Mouse (Mus musculus): ENCODE data around the gene Syn3.

Gene Syn3

GRCm38 (mm10) chr10:86376392-86377185 lies 122.1 kb downstream of the Syn3 start:
- ATAC-seq (ENCODE audit: insufficient number of reproducible peaks, low FRiP score, low TSS enrichment): no peak

- ATAC-seq (ENCODE audit: insufficient number of reproducible peaks, low FRiP score, low TSS enrichment): no peak
These were observed 122.8 kb downstream of the Syn3 start for GRCm38 (mm10) chr10:86375903-86376302.

DNA sequence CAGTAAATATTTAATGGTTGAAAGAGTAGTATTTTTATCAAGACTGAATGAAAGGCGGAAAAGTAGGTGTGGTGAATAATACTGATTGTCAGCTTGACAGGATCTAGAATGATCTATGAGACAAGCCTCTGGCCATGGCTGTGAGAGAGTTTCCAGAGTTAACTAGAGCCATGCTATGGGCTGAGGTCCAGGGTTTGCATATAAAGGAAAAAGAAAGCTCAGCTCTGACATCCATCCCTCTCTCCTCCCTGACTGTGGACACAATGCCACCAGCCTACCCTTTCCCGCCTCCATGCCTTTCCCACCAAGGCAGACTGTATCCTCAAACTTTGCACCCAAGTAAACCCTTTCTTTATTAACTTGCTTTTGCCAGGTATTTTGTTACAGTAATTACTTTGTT lies 124.6 kb downstream of the Syn3 start:
- no peak for ATAC-seq (ENCODE audit: insufficient number of reproducible peaks, low FRiP score, low TSS enrichment)

DNA sequence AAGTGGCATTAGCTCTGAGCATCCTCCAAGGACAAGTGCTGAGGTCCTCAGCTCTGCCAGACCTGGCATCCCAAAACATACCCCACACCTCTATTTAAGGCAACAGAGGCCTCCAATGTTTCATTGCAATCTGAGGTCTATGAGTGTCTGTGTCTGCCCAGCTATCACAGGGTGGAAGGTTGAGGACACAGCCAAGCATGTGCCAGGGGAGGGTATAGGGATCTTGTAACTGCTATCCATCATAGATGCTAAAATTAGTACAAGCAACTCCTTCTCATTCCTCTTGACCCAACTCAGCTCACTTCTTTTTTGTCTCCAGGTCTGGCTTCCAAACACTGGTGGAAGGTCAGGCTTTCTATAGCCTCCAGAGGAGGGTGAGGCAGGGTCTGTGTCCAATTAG lies 127.1 kb downstream of the Syn3 start:
- no peak for ATAC-seq (ENCODE audit: insufficient number of reproducible peaks, low FRiP score, low TSS enrichment)

DNA sequence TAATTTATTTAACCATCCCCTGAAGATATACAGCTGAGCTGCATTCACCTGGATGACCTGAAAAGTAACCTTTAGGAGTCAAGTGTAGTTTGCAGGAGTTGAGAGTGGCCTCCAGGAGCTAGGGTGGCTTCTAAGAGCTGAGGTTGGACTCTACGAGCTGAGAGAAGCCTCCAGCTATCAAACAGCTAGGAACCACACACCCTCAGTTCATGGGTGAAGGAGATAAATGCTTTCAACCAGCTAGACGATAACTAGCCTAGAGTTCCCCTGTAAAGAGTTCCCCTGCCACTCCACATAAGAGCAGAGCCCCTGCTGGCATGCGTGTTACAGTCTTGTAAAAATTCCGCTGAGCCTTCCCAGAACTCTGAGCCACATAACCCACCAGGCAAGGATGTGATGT lies 129.3 kb downstream of the Syn3 start:
- no peak for ATAC-seq (ENCODE audit: insufficient number of reproducible peaks, low FRiP score, low TSS enrichment)

DNA sequence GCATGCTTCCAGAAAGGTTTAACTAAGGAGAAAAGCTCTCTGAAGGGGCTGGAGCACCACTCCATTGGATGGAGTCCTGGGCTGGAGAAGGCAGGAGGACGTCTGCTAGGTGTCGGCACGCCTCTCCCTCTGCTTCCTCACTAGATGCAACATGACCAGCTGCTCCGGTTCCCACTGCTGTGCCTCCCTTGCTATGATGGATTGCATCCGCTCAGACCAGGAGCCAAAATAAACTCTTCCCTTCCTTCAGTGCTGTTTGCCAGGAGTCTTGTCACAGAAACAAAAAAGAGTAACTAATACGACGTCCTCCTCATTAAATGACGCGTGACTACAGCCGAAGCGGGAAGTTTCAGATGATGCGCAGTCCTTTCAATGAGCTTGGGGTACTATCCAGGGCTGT lies 129.9 kb downstream of the Syn3 start:
- no peak for ATAC-seq (ENCODE audit: insufficient number of reproducible peaks, low FRiP score, low TSS enrichment)

GRCm38 (mm10) chr10:86367346-86367745 lies 131.3 kb downstream of the Syn3 start:
- no peak for ATAC-seq (ENCODE audit: insufficient number of reproducible peaks, low FRiP score, low TSS enrichment)

- no peak for ATAC-seq (ENCODE audit: insufficient number of reproducible peaks, low FRiP score, low TSS enrichment)
These were observed 133.0 kb downstream of the Syn3 start for GRCm38 (mm10) chr10:86365632-86366092.

GRCm38 (mm10) chr10:86363669-86364309 lies 134.9 kb downstream of the Syn3 start:
- no peak for ATAC-seq (ENCODE audit: insufficient number of reproducible peaks, low FRiP score, low TSS enrichment)

GRCm38 (mm10) chr10:86359699-86360098 lies 139.0 kb downstream of the Syn3 start:
- ATAC-seq (ENCODE audit: insufficient number of reproducible peaks, low FRiP score, low TSS enrichment): peak; percentile 69

DNA sequence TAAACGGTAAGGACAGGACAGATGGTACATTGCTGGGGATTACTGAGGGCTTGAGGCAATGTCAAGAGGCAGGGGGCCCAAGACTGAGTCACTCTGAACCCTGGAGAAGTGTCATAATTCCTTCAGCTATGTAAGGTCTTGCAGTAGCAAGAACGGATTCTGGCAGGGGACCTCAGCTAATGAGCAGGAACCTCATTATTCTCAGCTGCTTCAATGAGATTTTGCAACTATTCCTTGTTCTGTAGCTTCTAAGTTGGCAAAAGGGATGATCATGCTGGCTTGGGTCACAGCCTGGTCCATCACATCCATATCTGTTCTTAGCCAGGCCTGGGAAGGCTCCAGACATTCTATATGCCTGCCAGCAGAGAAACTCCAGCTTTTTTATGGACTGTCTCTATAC lies 139.5 kb downstream of the Syn3 start:
- peak; percentile 64 for ATAC-seq (ENCODE audit: insufficient number of reproducible peaks, low FRiP score, low TSS enrichment)

GRCm38 (mm10) chr10:86358307-86358975 lies 140.3 kb downstream of the Syn3 start:
- ATAC-seq (ENCODE audit: insufficient number of reproducible peaks, low FRiP score, low TSS enrichment): no peak

GRCm38 (mm10) chr10:86356819-86357563 lies 141.7 kb downstream of the Syn3 start:
- ATAC-seq (ENCODE audit: insufficient number of reproducible peaks, low FRiP score, low TSS enrichment): no peak

DNA sequence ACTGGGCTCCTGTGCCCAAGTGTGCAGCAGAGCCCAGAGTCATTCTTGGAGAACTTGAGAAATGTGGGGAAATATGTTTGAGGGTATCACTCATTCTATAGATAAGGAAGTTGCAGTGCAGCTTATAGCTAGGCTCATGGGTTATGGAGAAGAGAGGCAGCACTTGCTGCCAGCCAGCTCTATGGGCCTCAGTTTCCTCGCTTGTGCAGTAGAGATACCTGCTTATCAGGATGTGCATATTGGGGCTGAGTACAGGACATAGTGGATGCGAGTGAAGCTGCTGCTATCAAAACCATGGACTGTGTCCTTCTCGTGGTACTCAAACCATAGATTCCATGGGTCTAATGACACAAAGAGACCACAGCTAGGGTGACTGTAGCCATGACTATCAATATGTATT lies 146.2 kb downstream of the Syn3 start:
- ATAC-seq (ENCODE audit: insufficient number of reproducible peaks, low FRiP score, low TSS enrichment): no peak

GRCm38 (mm10) chr10:86351287-86351686 lies 147.4 kb downstream of the Syn3 start:
- no peak for ATAC-seq (ENCODE audit: insufficient number of reproducible peaks, low FRiP score, low TSS enrichment)

DNA sequence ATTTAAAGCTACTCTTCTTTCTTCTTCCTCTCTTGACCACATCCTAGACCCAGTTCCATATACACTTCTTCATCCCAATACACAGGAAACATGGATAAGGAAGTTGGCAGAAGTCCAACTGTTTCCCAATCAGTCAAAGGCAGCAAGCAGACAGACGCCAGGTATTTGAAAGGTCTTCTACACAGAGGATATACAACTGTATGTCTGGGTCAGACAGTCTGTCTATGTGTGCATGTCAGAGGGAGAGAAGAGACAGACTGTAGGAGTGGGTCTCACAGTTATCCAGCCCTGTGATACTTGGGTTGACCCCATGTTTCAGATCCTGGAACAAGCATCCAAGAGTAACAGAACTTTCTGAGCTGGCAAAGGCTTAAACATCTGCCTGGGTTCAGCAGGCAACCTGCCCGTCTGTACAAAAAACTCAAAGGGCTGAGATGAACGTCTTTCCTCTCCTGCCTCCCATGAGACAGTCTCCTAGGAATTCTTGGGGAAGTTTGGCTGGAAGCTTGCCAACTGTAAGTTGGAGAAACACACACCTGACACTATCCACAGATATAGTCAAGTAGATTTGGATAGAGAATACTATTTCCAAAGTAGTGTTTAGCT lies 152.4 kb downstream of the Syn3 start:
- no peak for ATAC-seq (ENCODE audit: insufficient number of reproducible peaks, low FRiP score, low TSS enrichment)

- ATAC-seq (ENCODE audit: insufficient number of reproducible peaks, low FRiP score, low TSS enrichment): no peak
These were observed 153.1 kb downstream of the Syn3 start for GRCm38 (mm10) chr10:86345645-86346044.

DNA sequence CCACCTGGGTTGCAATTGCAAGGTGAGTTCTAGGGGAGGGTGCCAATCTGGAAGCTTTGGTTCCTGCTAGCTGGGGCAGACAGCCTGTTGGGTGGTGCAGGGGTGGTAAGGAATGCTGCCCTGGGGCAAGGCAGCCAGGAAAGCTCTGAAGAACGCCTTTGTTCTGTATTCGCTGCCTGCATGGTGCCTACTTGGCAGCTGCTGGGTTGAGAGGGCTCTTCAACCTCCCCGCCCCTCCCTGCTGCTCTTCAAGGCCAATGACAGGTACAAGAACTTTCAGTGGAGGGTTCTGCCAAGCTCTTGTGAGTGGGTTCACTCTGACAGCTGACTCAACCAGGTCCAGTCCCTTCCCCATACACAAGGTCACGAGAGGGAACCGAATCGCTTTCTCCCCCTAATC lies 154.0 kb downstream of the Syn3 start:
- ATAC-seq (ENCODE audit: insufficient number of reproducible peaks, low FRiP score, low TSS enrichment): no peak

- ATAC-seq (ENCODE audit: insufficient number of reproducible peaks, low FRiP score, low TSS enrichment): no peak
These were observed 154.8 kb downstream of the Syn3 start for GRCm38 (mm10) chr10:86343931-86344330.

DNA sequence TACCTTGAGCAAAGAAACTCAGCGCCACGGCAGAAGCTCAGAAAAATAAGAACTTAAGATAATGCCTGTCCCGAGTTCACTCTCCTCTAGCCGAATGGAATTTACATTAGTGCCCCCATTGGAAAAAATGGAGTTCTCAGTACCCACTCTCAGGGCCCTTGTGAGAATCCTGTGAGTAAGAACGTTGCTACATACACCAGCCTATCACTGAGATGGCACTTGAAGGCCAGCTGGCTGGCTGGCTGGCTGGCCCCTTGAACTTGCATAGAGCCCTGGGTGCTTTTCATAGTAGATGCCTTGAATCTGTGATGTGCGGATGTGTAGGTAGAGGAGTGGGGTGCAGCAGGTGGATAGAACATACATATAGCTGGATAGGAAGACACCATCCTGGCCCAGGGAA lies 155.3 kb downstream of the Syn3 start:
- no peak for ATAC-seq (ENCODE audit: insufficient number of reproducible peaks, low FRiP score, low TSS enrichment)

All from cerebellum, adult (tissue).